In the genomic region with DNA sequence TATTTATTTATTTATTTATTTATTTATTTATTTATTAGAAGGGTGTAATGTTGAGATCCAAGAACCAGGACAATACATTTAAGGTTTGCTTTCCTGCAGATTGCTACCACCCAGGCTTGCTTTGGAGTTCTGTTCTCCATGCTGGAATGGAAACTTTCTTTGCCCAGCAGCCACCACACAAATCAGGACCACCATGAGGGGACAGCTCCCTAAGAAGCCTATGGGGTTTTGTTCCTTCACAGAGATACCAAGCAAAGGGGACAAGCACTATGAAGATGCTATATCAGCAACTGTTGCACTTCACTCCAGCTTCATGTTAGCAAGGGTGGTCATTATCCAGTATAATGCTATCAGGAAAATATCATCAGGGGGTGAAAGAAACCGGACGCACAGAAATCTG, we compare ENCODE assay signal across 12 mouse cellular contexts.
A peak's percentile ranks its signal among the peaks of the same experiment; 100 is the strongest.
DNase-seq lines count a peak whose midpoint lies in the region; ATAC-seq and TF ChIP-seq lines count a peak whose summit lies in the region.
"Had no signal": no experiment of that assay in that cellular context is flagged by ENCODE, and none has a peak within 500 bp of the region (broad histone marks: within the 10 kb centered on the region; RNA-seq: fewer than 3 reads in every experiment).

No protein-coding gene starts in this region.

- H3K9me3 ChIP-seq in lung, embryonic 14.5 days (ENCODE audit: low read depth, low read length) = no peaks in the 10 kb centered on the region
- no peaks in the 10 kb centered on the region for H3K9me3 ChIP-seq in liver, postnatal 0 days (ENCODE audit: low read length)

- H3K27me3 ChIP-seq in lung, embryonic 14.5 days (ENCODE audit: insufficient read depth, low read length) = no peaks in the 10 kb centered on the region
- no peaks in the 10 kb centered on the region for H3K27me3 ChIP-seq in liver, postnatal 0 days (ENCODE audit: insufficient read depth, low read length)

- no peak overlapping the region for H3K27ac ChIP-seq in lung, embryonic 14.5 days (ENCODE audit: low read depth)
- no peak overlapping the region for H3K27ac ChIP-seq in liver, postnatal 0 days (ENCODE audit: low read depth)
- H3K27ac ChIP-seq: gastrocnemius, adult 2 months had no signal

- H3K9ac ChIP-seq in lung, embryonic 14.5 days = no peak overlapping the region
- no peak overlapping the region for H3K9ac ChIP-seq in liver, postnatal 0 days (replicated peaks)

- no peak for ATAC-seq in lung, embryonic 14.5 days (ENCODE audit: insufficient read depth)
- no peak for ATAC-seq in liver, postnatal 0 days
- ATAC-seq: intestine, embryonic 16.5 days had no signal

- no peak for TF ChIP-seq EP300 in liver, postnatal 0 days (IDR thresholded peaks at IDR 0.05; ENCODE audit: low read depth)

- no peak overlapping the region for H3K4me3 ChIP-seq in lung, embryonic 14.5 days (ENCODE audit: low read depth, low read length)
- no peak overlapping the region for H3K4me3 ChIP-seq in liver, postnatal 0 days (ENCODE audit: low read depth, low read length)
- H3K4me3 ChIP-seq: gastrocnemius, adult 2 months; myocyte had no signal

- DNase-seq in adrenal gland, postnatal 14 days = peak; percentile 8
- no peak for DNase-seq in adrenal gland, postnatal 25 days
- DNase-seq in lung, embryonic 14.5 days = peak; percentile 79
- DNase-seq in lung, postnatal 36 days = no peak
- peak; percentile 69 for DNase-seq in embryo, embryonic 10 days (ENCODE audit: low spot score)
- DNase-seq in liver, postnatal 0 days = peak; percentile 23
- no peak for DNase-seq in right cerebral cortex, postnatal 36 days (ENCODE audit: low spot score in 2 of 2)
- no peak for DNase-seq in spleen, postnatal 36 days (ENCODE audit: low spot score in 2 of 2)
- DNase-seq: cerebellum, postnatal 36 days; gastrocnemius, adult 2 months had no signal

- no peak overlapping the region for H3K4me2 ChIP-seq in lung, embryonic 14.5 days
- no peak overlapping the region for H3K4me2 ChIP-seq in liver, postnatal 0 days (ENCODE audit: low read depth, low read length)

- WGBS in lung, embryonic 14.5 days = 82% methylated on average over 2 of the region's 2 CpGs
- 66% methylated on average over 2 of the region's 2 CpGs for WGBS in liver, postnatal 0 days (ENCODE audit: insufficient replicate concordance)

- no peak for TF ChIP-seq CTCF in lung, embryonic 14.5 days (IDR thresholded peaks at IDR 0.05; ENCODE audit: low read depth)
- TF ChIP-seq CTCF in liver, postnatal 0 days (IDR thresholded peaks at IDR 0.05; ENCODE audit: low read depth) = no peak

- H3K36me3 ChIP-seq in lung, embryonic 14.5 days (ENCODE audit: insufficient read depth) = no peaks in the 10 kb centered on the region
- H3K36me3 ChIP-seq in liver, postnatal 0 days (replicated peaks; ENCODE audit: insufficient read depth, low read length) = no peaks in the 10 kb centered on the region

- no peaks in the 10 kb centered on the region for H3K4me1 ChIP-seq in lung, embryonic 14.5 days (ENCODE audit: insufficient read depth)
- no peaks in the 10 kb centered on the region for H3K4me1 ChIP-seq in liver, postnatal 0 days (ENCODE audit: insufficient read depth)

Comparison
In these comparisons a context has a peak if more than half of its experiments do, and no peak if none do; other contexts are left out.
1. DNase-seq: peak in adrenal gland, postnatal 14 days (single experiment), lung, embryonic 14.5 days (single experiment), embryo, embryonic 10 days (single experiment) and liver, postnatal 0 days (single experiment); none in adrenal gland, postnatal 25 days (single experiment), lung, postnatal 36 days (single experiment), right cerebral cortex, postnatal 36 days (0 of 2) and spleen, postnatal 36 days (0 of 2).